Mouse (Mus musculus) frontal cortex, adult 2 months (tissue): ENCODE measurements at regions not wholly inside any gene's neighbourhood (a gene's known extent, or its start where the extent isn't known, plus 50 kb on each side); places are given as distances from the start of the nearest gene placed in this dataset.
A peak's percentile ranks its signal among the peaks of the same experiment; 100 is the strongest.

Source experiments
- DNase-seq, 2 experiments: peaks; one replicate each; pipeline ENCODE4 v3.0.0; 2022; ENCODE audit warnings: low spot score in 1 of 2; ENCODE audit errors: extremely low spot score in 1 of 2

DNA sequence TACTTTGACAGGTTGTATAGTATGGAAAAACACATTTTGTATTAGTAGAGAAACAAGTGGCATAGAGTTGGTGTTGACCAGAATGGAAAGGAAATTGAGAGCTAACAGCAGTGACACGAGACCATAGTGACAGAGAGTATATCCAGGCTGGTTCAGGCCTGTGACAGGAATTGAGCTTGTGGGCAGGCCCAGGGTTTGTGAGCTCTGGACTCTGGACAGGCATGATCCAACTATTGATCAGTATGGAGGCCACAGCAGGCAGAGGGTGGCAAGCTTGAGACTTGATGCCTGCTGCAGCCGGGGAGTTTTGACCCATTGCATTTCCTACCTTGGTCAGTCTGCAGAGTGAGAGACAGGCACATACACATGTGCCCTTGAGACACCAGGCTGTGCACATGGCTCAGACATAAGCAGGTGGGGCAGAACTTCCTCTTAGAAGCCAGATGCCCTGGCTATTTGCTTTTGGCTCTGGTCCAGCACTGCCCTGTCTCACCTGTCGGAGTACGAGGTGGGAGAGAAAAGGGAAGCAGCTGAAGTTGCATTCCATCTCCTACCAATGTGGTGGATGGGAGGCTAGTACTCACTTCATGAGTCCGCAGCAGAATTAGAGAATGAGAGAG is 1006.2 kb upstream of the Cdh20 start:
- no peak for DNase-seq

- peak in 1 of 2 experiments; percentile 13 for DNase-seq
Measured at GRCm38 (mm10) chr1:103762745-103763144, 1005.6 kb upstream of the Cdh20 start.

- DNase-seq: peak in 1 of 2 experiments; percentile 31
Measured at GRCm38 (mm10) chr1:103767315-103767714, 1001.0 kb upstream of the Cdh20 start.

- peak in 1 of 2 experiments; percentile 65 for DNase-seq
Measured at GRCm38 (mm10) chr1:103784692-103785091, 983.6 kb upstream of the Cdh20 start.

- DNase-seq: peak in 1 of 2 experiments; percentile 16
Measured at GRCm38 (mm10) chr1:103796337-103796736, 972.0 kb upstream of the Cdh20 start.

GRCm38 (mm10) chr1:103799343-103799742 is 969.0 kb upstream of the Cdh20 start:
- peak in 1 of 2 experiments; percentile 69 for DNase-seq

- no peak for DNase-seq
Measured at GRCm38 (mm10) chr1:103817946-103818345, 950.4 kb upstream of the Cdh20 start.
